Mouse (Mus musculus) ES-Bruce4 (cell line): ENCODE measurements at regions not wholly inside any gene's neighbourhood (a gene's known extent, or its start where the extent isn't known, plus 50 kb on each side); places are given as distances from the start of the nearest gene placed in this dataset.
"Not testable (repeated sequence)": the region's sequence is repeated elsewhere in the genome, so short reads cannot be mapped to it uniquely, and the experiment has no call there.

Source experiments
- H3K27ac ChIP-seq: 2 replicates; pipeline ENCODE4 v1.5.1; 2012; ENCODE audit warnings: low read length, inconsistent platforms; ENCODE audit not compliant: insufficient read depth
- H3K27me3 ChIP-seq: 2 replicates; pipeline ENCODE4 v1.6.1; 2012; ENCODE audit warnings: mild to moderate bottlenecking, low read length, inconsistent platforms; ENCODE audit not compliant: control insufficient read depth, poor library complexity, insufficient read depth, severe bottlenecking
- H3K36me3 ChIP-seq: 2 replicates; pipeline ENCODE4 v1.6.1; 2012; ENCODE audit warnings: inconsistent platforms, mild to moderate bottlenecking, low read length, moderate library complexity; ENCODE audit not compliant: control insufficient read depth, poor library complexity, insufficient read depth, severe bottlenecking
- H3K4me1 ChIP-seq: one replicate; pipeline ENCODE4 v1.8.1; 2011; ENCODE audit warnings: low read length; ENCODE audit not compliant: control insufficient read depth, insufficient read depth
- H3K4me3 ChIP-seq: 2 replicates; pipeline ENCODE4 v1.5.1; 2011; ENCODE audit warnings: low read depth, mild to moderate bottlenecking, low read length
- H3K9ac ChIP-seq: 2 replicates; pipeline ENCODE4 v1.6.1; 2012; ENCODE audit warnings: low read depth, mild to moderate bottlenecking, inconsistent platforms; ENCODE audit not compliant: poor library complexity, severe bottlenecking
- H3K9me3 ChIP-seq: replicated peaks from 2 replicates; pipeline ENCODE4 v1.6.1; 2012; ENCODE audit warnings: mild to moderate bottlenecking, low read length, inconsistent platforms; ENCODE audit not compliant: control insufficient read depth, poor library complexity, insufficient read depth, severe bottlenecking
- CTCF ChIP-seq: IDR thresholded peaks from one replicate; pipeline ENCODE4 v1.8.1; 2011; ENCODE audit warnings: low read depth, low read length
- EP300 ChIP-seq: IDR thresholded peaks from 2 replicates; pipeline ENCODE4 v1.6.1; 2011; ENCODE audit warnings: low read depth, low read length; ENCODE audit not compliant: insufficient read depth
- POLR2A ChIP-seq: IDR thresholded peaks from one replicate; pipeline ENCODE4 v1.8.1; 2011; ENCODE audit warnings: low read length; ENCODE audit not compliant: insufficient read depth

DNA sequence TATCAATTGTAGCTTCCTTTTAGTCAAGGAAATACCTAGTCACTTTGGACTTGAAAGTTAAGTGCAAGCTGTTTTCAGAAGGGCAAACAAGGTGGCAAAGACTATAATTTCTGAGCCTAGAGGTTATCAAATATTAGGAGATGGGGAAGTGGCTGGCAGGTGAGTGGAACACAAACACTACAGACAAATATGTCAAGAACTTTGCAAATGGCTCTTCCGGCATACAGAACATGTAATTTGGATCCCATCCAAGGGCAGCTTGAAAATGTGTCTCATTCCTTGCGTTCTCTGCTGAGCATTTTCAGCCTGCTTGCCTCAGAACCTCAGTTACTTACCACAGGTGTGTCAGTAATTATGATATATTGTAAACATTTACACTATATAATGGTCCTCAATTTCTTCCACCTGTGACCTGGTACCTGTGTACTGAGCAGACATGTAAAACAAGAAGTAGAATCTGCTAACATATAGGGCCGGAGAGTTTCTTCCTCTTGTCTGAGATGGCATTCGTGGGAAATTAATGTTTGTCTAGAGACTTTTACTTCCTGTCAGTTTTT is 1346.3 kb upstream of the Got2 start:
- Histone ChIP-seq H3K9me3 (no peaks in the 10 kb centered on the region), H3K4me3 (no peak overlapping the region), H3K36me3 (no peaks in the 10 kb centered on the region), H3K27me3 (no peaks in the 10 kb centered on the region), H3K9ac (no peak overlapping the region), H3K4me1 (no peaks in the 10 kb centered on the region), H3K27ac (no peak overlapping the region)
- TF ChIP-seq CTCF (no peak), EP300 (no peak), POLR2A (no peak)

- H3K36me3 ChIP-seq, result no peaks in the 10 kb centered on the region
- no peak overlapping the region for H3K27ac ChIP-seq
Measured at GRCm38 (mm10) chr8:97232619-97233376, 1344.5 kb upstream of the Got2 start.

DNA sequence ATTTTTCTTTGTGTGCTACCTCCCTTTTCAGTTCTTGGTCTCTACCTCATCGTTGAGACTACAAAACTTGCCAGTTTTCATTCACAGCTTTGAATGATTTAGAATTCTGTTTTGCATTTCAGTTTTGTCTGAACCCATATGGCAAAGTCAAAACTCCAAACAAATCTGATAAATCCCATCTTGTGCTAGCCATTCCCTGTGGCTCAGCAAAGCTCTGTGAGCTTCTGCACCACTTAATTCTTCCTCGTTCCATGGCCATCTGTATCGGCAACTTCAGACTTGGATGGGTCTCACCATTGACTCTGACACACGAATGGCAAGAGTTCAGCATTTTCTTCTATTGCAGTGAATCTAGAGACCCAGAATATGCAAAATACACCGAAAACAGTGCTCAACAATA is 1343.3 kb upstream of the Got2 start:
- no peaks in the 10 kb centered on the region for H3K27me3 ChIP-seq
- H3K4me1 ChIP-seq, result no peaks in the 10 kb centered on the region
- no peak overlapping the region for H3K4me3 ChIP-seq
- H3K9me3 ChIP-seq, result no peaks in the 10 kb centered on the region
- no peak overlapping the region for H3K27ac ChIP-seq
- H3K36me3 ChIP-seq, result no peaks in the 10 kb centered on the region
- TF ChIP-seq EP300 (no peak), POLR2A (no peak), CTCF (no peak)
- H3K9ac ChIP-seq, result no peak overlapping the region

More at GRCm38 (mm10) chr8:97232619-97233376, 1344.5 kb upstream of the Got2 start:
- Histone ChIP-seq H3K9ac (no peak overlapping the region), H3K9me3 (no peaks in the 10 kb centered on the region), H3K4me1 (no peaks in the 10 kb centered on the region), H3K27me3 (no peaks in the 10 kb centered on the region), H3K4me3 (no peak overlapping the region)
- no peak for TF ChIP-seq CTCF
- no peak for TF ChIP-seq EP300
- no peak for TF ChIP-seq POLR2A

GRCm38 (mm10) chr8:97191806-97192205 is 1303.5 kb upstream of the Got2 start:
- Histone ChIP-seq H3K27ac (no peak overlapping the region), H3K9ac (no peak overlapping the region), H3K4me1 (no peaks in the 10 kb centered on the region), H3K36me3 (no peaks in the 10 kb centered on the region), H3K4me3 (no peak overlapping the region), H3K27me3 (no peaks in the 10 kb centered on the region), H3K9me3 (no peaks in the 10 kb centered on the region)
- no peak for TF ChIP-seq EP300
- no peak for TF ChIP-seq POLR2A
- no peak for TF ChIP-seq CTCF

- not testable (repeated sequence) for H3K36me3 ChIP-seq, H3K27me3 ChIP-seq, H3K4me3 ChIP-seq, H3K9ac ChIP-seq, H3K4me1 ChIP-seq
- Histone ChIP-seq H3K9me3 (peaks cover 20% of the 10 kb centered on the region), H3K27ac (peak overlapping the region; percentile 21; the same call in 1 of the 2 replicates)
Measured at GRCm38 (mm10) chr8:97183831-97184230, 1295.5 kb upstream of the Got2 start.

DNA sequence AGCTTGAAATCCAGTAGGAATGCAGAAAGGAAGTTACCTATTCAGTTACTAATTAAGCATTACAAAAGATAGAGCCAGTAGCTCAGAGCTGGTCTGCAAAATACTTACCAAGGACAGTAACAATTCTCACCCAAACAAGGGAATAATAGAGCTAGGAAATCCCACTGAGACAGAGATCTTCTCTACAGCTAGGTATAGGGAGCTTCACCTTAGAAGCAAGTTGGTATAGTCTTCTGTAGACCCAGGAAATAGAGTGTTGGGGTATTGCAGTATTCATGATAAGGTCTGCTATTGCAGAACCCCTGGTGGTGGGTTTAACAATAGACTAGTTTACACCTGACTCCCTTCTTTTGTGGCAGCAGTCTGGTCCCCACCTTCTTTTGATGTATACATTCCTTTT is 1294.1 kb upstream of the Got2 start:
- H3K27me3 ChIP-seq, result not testable (repeated sequence)

More for the DNA sequence above, 1294.1 kb upstream of the Got2 start:
- not testable (repeated sequence) for H3K27ac ChIP-seq, H3K36me3 ChIP-seq, H3K4me3 ChIP-seq, H3K4me1 ChIP-seq, H3K9ac ChIP-seq
- H3K9me3 ChIP-seq, result peaks cover 21% of the 10 kb centered on the region
